Mouse (Mus musculus) heart, adult 9 months (tissue): Measurements from ENCODE around the gene Car4.

Experiments
- DNase-seq, 2 experiments: peaks; one replicate each; pipeline ENCODE4 v3.0.0; 2022; ENCODE audit warnings: low spot score in 2 of 2

Car4 gene

GRCm38 (mm10) chr11:84958271-84958630 lies 665 bp downstream of the Car4 start:
- DNase-seq = no peak

- no peak for DNase-seq
These were observed 1.6 kb downstream of the Car4 start for GRCm38 (mm10) chr11:84959181-84959580.

GRCm38 (mm10) chr11:84959701-84960181 lies 2.2 kb downstream of the Car4 start:
- peak; percentile 70 to 78 for DNase-seq

- no peak for DNase-seq
These were observed 2.7 kb downstream of the Car4 start for GRCm38 (mm10) chr11:84960291-84960690.

- no peak for DNase-seq
These were observed 3.2 kb downstream of the Car4 start for GRCm38 (mm10) chr11:84960780-84961179.

GRCm38 (mm10) chr11:84961571-84961970 lies 4.0 kb downstream of the Car4 start:
- no peak for DNase-seq

GRCm38 (mm10) chr11:84962536-84962935 lies 5.0 kb downstream of the Car4 start:
- DNase-seq = no peak

- no peak for DNase-seq
These were observed 6.0 kb downstream of the Car4 start for GRCm38 (mm10) chr11:84963556-84963955.

- DNase-seq = no peak
These were observed 9.1 kb downstream of the Car4 start for GRCm38 (mm10) chr11:84966696-84967095.

GRCm38 (mm10) chr11:84967113-84967512 lies 9.5 kb downstream of the Car4 start:
- no peak for DNase-seq

- DNase-seq = peak in 1 of 2 experiments; percentile 16
These were observed 10.7 kb downstream of the Car4 start for GRCm38 (mm10) chr11:84968309-84968708.

GRCm38 (mm10) chr11:84968775-84969174 lies 11.2 kb downstream of the Car4 start:
- peak; percentile 67 to 83 for DNase-seq

GRCm38 (mm10) chr11:84972067-84972466 lies 14.5 kb downstream of the Car4 start:
- no peak for DNase-seq

- no peak for DNase-seq
These were observed 16.1 kb downstream of the Car4 start for GRCm38 (mm10) chr11:84973661-84974060.

- peak; percentile 23 to 46 for DNase-seq
These were observed 17.0 kb downstream of the Car4 start for GRCm38 (mm10) chr11:84974582-84974981.

- no peak for DNase-seq
These were observed 19.1 kb downstream of the Car4 start for GRCm38 (mm10) chr11:84976706-84977105.

- DNase-seq = peak; percentile 50 to 75
These were observed 19.9 kb downstream of the Car4 start for GRCm38 (mm10) chr11:84977385-84977952.

GRCm38 (mm10) chr11:84978113-84978512 lies 20.5 kb downstream of the Car4 start:
- no peak for DNase-seq

GRCm38 (mm10) chr11:84979351-84979750 lies 21.8 kb downstream of the Car4 start:
- DNase-seq = no peak

- no peak for DNase-seq
These were observed 23.1 kb downstream of the Car4 start for GRCm38 (mm10) chr11:84980697-84981096.

- no peak for DNase-seq
These were observed 27.8 kb downstream of the Car4 start for GRCm38 (mm10) chr11:84985421-84985820.

- peak in 1 of 2 experiments; percentile 26 for DNase-seq
These were observed 30.8 kb downstream of the Car4 start for GRCm38 (mm10) chr11:84988341-84988919.

GRCm38 (mm10) chr11:84992996-84993395 lies 35.4 kb downstream of the Car4 start:
- DNase-seq = no peak

- no peak for DNase-seq
These were observed 37.7 kb downstream of the Car4 start for GRCm38 (mm10) chr11:84995241-84995640.
